Mouse (Mus musculus) brain, embryonic 14.5 days (tissue): ENCODE data around the gene Ngp.

ENCODE experiments used
- CTCF ChIP-seq: fragments of 200-500 bp; IDR thresholded peaks from 2 replicates; pipeline ENCODE4 v1.5.1; 2012; ENCODE audit warnings: inconsistent platforms, mild to moderate bottlenecking, moderate library complexity, borderline replicate concordance; ENCODE audit not compliant: insufficient read depth, insufficient read length; ENCODE audit errors: extremely low read depth
- POLR2A ChIP-seq: fragments of 200-500 bp; IDR thresholded peaks from 2 replicates; pipeline ENCODE4 v1.6.1; 2012; ENCODE audit warnings: mild to moderate bottlenecking, inconsistent platforms, borderline replicate concordance; ENCODE audit not compliant: poor library complexity, insufficient read depth, insufficient read length, severe bottlenecking; ENCODE audit errors: extremely low read depth

DNA sequence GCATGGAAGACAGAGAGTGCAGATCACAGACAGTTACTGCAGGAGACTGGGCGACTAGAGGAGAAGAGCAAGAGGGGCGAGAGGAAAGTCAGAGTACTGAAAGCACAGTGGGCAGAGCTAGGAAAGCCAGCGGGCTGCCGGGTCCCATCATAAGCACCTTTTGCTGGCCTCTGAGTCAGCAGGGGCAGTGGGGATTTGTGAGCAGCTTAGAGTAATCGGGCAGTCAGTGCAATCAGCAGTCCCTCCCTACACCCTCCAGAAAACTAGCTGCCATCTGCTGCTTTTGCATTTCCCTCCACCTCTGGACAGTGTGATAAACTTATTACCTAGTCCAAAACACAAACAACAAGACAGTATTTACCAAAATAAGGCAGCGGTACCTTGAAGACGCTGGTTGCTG is 42.8 kb downstream of the Ngp start:
- TF ChIP-seq CTCF, result no peak
- TF ChIP-seq POLR2A, result no peak
